Mouse (Mus musculus): ENCODE measurements around the gene Prr15l.

GRCm38 (mm10) chr11:96938426-96938800 is 10.5 kb downstream of the Prr15l start:
- no peak for TF ChIP-seq POLR2A (IDR thresholded peaks at IDR 0.05; ENCODE audit: insufficient read depth, low read depth, low read length)
- TF ChIP-seq CTCF (IDR thresholded peaks at IDR 0.05; ENCODE audit: insufficient read depth, low read depth, low read length): no peak

Measured in olfactory bulb, adult 2 months (tissue).